Mouse (Mus musculus) small intestine, adult 2 months (tissue): ENCODE measurements around the gene Map4k5.

Experiments
- CTCF ChIP-seq: fragments of 200-500 bp; IDR thresholded peaks from 2 replicates; pipeline ENCODE4 v1.5.1; 2012; ENCODE audit warnings: low read depth, mild to moderate bottlenecking, control low read depth, inconsistent platforms, low read length, moderate library complexity, mixed read lengths; ENCODE audit not compliant: insufficient replicate concordance, insufficient read length; ENCODE audit errors: extremely low read depth
- POLR2A ChIP-seq: fragments of 200-500 bp; IDR thresholded peaks from 2 replicates; pipeline ENCODE4 v1.6.1; 2012; ENCODE audit warnings: low read depth, mild to moderate bottlenecking, control low read depth, inconsistent platforms, low read length, moderate library complexity

DNA sequence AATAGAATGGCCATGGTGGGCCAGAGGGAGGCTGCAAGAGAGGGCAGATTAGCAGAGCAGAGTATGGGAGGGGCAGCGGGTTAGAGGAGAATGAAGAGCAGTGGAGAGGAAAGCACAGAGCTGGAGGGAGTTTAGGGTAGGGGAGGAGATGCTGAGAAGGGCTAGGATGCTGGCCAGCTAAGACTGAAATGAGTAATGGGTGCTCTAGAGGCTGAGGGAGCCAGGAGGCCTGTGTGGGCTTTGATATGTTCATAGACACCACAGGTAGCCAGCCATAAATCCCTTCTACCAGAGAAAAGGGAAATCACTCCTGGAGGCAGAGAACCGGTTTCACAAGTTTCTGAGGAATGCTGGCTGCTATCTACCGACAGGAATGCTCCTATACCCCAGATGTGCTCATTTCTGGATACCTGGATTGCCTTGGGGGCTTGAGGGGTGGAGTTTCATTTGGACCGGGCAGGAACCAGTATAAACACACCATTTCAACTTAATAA is 13.8 kb downstream of the Map4k5 start:
- TF ChIP-seq POLR2A (no peak), CTCF (no peak)
